14 mouse cellular contexts compared by ENCODE assay signal in the genomic region with DNA sequence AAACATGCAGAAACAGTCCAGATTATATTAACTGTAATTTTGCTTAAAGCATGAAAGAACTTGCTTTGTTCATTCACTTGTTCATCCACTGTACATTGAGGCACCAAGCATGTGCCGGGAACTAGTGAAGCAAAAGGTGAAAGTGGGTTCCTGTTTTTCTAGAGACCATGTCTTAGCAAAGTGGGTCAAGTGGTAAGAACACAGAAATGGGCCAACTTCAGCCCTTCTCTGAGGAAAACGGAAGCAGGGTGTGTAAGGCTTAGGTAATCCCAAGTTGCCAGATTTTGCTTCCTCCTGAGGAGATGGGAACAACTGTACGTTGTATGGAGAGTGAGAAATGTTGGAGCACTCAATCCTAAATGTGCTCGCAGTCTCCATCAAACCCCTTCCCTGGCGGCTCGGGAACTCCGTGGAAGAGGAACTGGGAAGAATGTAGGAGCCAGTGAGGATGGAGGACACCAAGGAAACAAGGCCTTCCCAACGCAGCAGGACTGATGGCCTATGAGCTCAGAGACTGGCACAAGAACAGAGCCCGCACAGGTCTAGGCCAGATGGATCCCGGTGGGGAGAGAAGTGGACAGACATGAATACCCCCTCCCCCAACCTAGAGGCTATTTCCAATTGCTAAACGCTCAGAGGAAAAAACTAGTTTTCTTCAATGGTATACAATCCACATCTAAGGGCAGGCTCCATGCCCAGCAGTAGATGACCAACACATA. TPM values are rescaled to one million over a fixed set of nuclear protein-coding genes. Genes with fewer than 3 reads are reported as not detected.
DNase-seq lines count a peak whose midpoint lies in the region; ATAC-seq lines count a peak whose summit lies in the region.
"Had no signal": no experiment of that assay in that cellular context is flagged by ENCODE, and none has a peak within 500 bp of the region (broad histone marks: within the 10 kb centered on the region; RNA-seq: fewer than 3 reads in every experiment).

No protein-coding gene starts in this region.

- no peak overlapping the region for H3K4me2 ChIP-seq in intestine, embryonic 15.5 days (replicated peaks)
- H3K4me2 ChIP-seq in hindbrain, embryonic 16.5 days (ENCODE audit: low read length): no peak overlapping the region
- H3K4me2 ChIP-seq: forebrain, embryonic 15.5 days; heart, embryonic 15.5 days; hindbrain, embryonic 13.5 days; lung, embryonic 14.5 days; midbrain, embryonic 12.5 days; stomach, embryonic 15.5 days had no signal

- no peaks in the 10 kb centered on the region for H3K36me3 ChIP-seq in intestine, embryonic 15.5 days
- H3K36me3 ChIP-seq in hindbrain, embryonic 16.5 days (ENCODE audit: control insufficient read depth, insufficient read depth, low read length): no peaks in the 10 kb centered on the region
- H3K36me3 ChIP-seq: forebrain, embryonic 15.5 days; heart, embryonic 15.5 days; hindbrain, embryonic 13.5 days; midbrain, embryonic 12.5 days; stomach, embryonic 15.5 days had no signal

- H3K9me3 ChIP-seq in intestine, embryonic 15.5 days: no peaks in the 10 kb centered on the region
- H3K9me3 ChIP-seq in hindbrain, embryonic 16.5 days (ENCODE audit: control insufficient read depth, low read length): no peaks in the 10 kb centered on the region
- H3K9me3 ChIP-seq: forebrain, embryonic 15.5 days; heart, embryonic 15.5 days; hindbrain, embryonic 13.5 days; midbrain, embryonic 12.5 days; stomach, embryonic 15.5 days had no signal

- H3K27ac ChIP-seq in intestine, embryonic 15.5 days: no peak overlapping the region
- no peak overlapping the region for H3K27ac ChIP-seq in hindbrain, embryonic 16.5 days (ENCODE audit: low read depth, low read length)
- H3K27ac ChIP-seq: hindbrain, embryonic 13.5 days; midbrain, embryonic 12.5 days had no signal

- 90% methylated on average over 11 of the region's 11 CpGs for WGBS in intestine, embryonic 15.5 days
- 94% methylated on average over 11 of the region's 11 CpGs for WGBS in hindbrain, embryonic 16.5 days

- no peak for DNase-seq in cerebellum, postnatal 4 days (ENCODE audit: low spot score in 2 of 2)
- DNase-seq in lung, postnatal 25 days (ENCODE audit: low spot score): peak; percentile 40
- DNase-seq in lung, postnatal 4 days: no peak
- peak; percentile 71 to 75 for DNase-seq in cerebellum, postnatal 36 days
- DNase-seq in left cerebral cortex, postnatal 36 days (ENCODE audit: low spot score in 2 of 2): no peak

- no peak overlapping the region for H3K9ac ChIP-seq in intestine, embryonic 15.5 days
- H3K9ac ChIP-seq in hindbrain, embryonic 16.5 days (ENCODE audit: low read depth, low read length): no peak overlapping the region
- H3K9ac ChIP-seq: forebrain, embryonic 15.5 days; heart, embryonic 15.5 days; hindbrain, embryonic 13.5 days; lung, embryonic 14.5 days; midbrain, embryonic 12.5 days; stomach, embryonic 15.5 days had no signal

- peaks cover 21% of the 10 kb centered on the region for H3K4me1 ChIP-seq in intestine, embryonic 15.5 days (replicated peaks)
- peaks cover 14% of the 10 kb centered on the region for H3K4me1 ChIP-seq in hindbrain, embryonic 16.5 days (ENCODE audit: control insufficient read depth, insufficient read depth, low read depth, low read length)

- no peaks in the 10 kb centered on the region for H3K27me3 ChIP-seq in intestine, embryonic 15.5 days (replicated peaks)
- H3K27me3 ChIP-seq in hindbrain, embryonic 16.5 days (replicated peaks; ENCODE audit: control insufficient read depth, insufficient read depth, low read length): no peaks in the 10 kb centered on the region
- H3K27me3 ChIP-seq: forebrain, embryonic 15.5 days; heart, embryonic 15.5 days; hindbrain, embryonic 13.5 days; midbrain, embryonic 12.5 days; stomach, embryonic 15.5 days had no signal

- intact Hi-C loops in left cerebral cortex, postnatal 36 days (cut with DNase I): no loop called here

- ATAC-seq in cerebellum, adult (ENCODE audit: insufficient number of reproducible peaks, low FRiP score, low TSS enrichment): peak; percentile 71
- no peak for ATAC-seq in intestine, embryonic 15.5 days
- no peak for ATAC-seq in hindbrain, embryonic 16.5 days

- no peak overlapping the region for H3K4me3 ChIP-seq in intestine, embryonic 15.5 days (replicated peaks)
- H3K4me3 ChIP-seq in hindbrain, embryonic 16.5 days (ENCODE audit: low read length): no peak overlapping the region
- H3K4me3 ChIP-seq: forebrain, embryonic 15.5 days; heart, embryonic 15.5 days; hindbrain, embryonic 13.5 days; midbrain, embryonic 12.5 days; stomach, embryonic 15.5 days had no signal

RNA-seq across cellular contexts. Expression of gene N4bp1, which starts 12.8 kb away (rescaled TPM):
- 8.1 and 8.5 TPM in 2 replicates for polyA plus RNA-seq in intestine, embryonic 15.5 days (2015; fragmentation: Nextera tagmentation; extraction: Ambion mirVana)
- polyA plus RNA-seq in hindbrain, embryonic 16.5 days (2015; fragmentation: Nextera tagmentation; extraction: Ambion mirVana): 7.7 and 9.5 TPM in 2 replicates
- total RNA-seq in left cerebral cortex, postnatal 36 days (2021): 10 to 100 TPM; 31.1 to 38.6 TPM

Comparison
In these comparisons a context has a peak if more than half of its experiments do, and no peak if none do; other contexts are left out.
1. DNase-seq: peak in lung, postnatal 25 days (single experiment) and cerebellum, postnatal 36 days (2 of 2); none in cerebellum, postnatal 4 days (0 of 2), lung, postnatal 4 days (0 of 2) and left cerebral cortex, postnatal 36 days (0 of 2).